Mouse (Mus musculus) regulatory T cell (primary cell): ENCODE measurements around the gene Rbks.
"Not testable (repeated sequence)": the region's sequence is repeated elsewhere in the genome, so short reads cannot be mapped to it uniquely, and the experiment has no call there.

Source experiments
- in situ Hi-C: fragments of 300-600 bp; cut with MboI, MseI; formaldehyde crosslinking; loops from one replicate; pipeline ENCODE4 v1.15.1; 2025; ENCODE audit warnings: high pct_unique_total_duplicates

Gene Rbks

DNA sequence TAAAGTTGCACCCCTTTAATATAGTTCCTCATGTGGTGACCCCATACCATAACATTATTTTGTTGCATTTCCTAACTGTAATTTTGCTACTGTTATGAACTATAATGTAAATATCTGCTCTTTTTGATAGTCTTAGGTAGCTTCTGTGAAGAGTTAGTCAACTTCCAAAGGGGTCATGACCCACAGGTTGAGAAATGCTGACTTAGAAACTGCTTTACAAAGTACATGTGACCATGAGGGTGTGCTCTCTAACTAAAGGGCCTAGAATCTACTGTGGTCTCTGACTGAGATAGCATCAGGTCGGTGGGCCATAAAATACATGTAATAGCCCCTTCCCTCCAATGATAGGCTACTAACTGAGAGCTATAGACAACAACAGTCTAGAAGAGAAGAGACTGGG is 19.4 kb downstream of the Rbks start:
- in situ Hi-C loops, result no loop called here

GRCm38 (mm10) chr5:31673431-31673830 is 24.0 kb downstream of the Rbks start:
- in situ Hi-C loops, result no loop called here

DNA sequence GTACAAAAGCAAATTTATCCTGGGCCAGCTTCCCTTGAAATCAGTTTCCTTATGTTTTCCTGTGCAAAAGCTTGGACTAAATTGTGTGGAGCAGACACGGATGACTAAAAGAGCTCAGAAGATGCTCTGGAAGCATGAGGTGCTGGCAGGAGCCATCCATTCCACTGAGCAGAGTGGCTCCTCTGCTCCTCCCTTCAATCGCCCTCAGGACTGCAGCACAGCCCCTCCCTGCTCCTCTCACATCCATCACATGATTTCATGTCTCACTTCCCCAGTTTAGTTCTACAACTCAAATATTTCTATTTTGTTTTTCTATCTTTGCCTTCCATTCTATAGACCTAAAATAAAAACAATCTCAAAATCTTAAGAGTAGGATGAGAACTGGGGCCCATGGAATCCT is 26.3 kb downstream of the Rbks start:
- in situ Hi-C loops, result no loop called here

- in situ Hi-C loops, result no loop called here
Observed at GRCm38 (mm10) chr5:31669984-31670383, 27.4 kb downstream of the Rbks start.

DNA sequence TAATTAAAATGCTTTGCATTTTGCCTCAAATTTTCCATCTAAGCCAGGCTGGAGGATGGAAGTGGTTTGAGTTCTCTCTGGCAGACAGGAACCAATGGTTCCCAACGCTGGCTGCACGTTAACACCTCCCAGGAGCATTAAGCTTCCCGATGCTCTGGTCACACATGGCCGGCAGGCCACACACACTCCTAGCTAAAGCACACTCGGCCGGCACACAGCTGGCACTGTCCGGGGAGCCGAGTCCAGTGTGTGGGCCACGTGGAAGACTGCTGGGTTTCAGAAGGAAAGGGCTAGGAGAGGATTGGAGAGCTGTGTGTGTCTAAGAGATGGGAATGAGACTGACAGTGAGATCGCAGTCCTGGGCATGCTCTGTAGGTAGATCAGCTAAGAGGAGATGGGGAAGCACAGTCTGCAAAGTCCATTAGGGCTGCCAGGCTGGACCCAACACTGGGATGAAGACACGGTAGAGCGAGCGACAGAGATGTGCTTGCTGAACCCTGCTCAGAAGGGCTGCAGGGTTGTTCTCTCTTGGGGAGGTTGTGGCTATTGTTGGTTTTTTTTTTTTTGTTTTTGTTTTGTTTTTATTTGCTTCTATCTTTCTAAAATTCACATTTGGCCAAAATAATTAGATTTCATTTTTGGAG is 29.0 kb downstream of the Rbks start:
- in situ Hi-C loops, result no loop called here

DNA sequence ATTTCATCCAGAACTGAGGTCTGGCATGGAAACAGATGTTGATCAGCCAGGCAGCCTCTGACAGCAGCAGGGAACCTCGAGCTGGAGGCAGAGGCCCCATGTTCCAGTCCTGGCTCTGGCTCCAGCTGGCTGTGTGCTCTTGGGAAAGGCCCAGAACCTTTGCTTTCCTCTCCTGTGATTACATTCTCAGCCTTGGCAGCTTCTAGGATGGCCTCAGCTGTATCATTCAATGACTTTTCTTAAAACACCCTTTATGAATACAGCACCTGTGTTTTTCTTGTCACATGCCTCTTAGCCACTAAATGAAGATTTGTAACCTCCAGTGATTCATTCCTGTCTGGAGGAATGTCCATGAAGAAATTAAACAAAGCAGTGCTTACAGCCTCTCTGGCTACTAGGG is 31.3 kb downstream of the Rbks start:
- in situ Hi-C loops, result no loop called here

GRCm38 (mm10) chr5:31655688-31656190 is 41.7 kb downstream of the Rbks start:
- in situ Hi-C loops, result no loop called here

DNA sequence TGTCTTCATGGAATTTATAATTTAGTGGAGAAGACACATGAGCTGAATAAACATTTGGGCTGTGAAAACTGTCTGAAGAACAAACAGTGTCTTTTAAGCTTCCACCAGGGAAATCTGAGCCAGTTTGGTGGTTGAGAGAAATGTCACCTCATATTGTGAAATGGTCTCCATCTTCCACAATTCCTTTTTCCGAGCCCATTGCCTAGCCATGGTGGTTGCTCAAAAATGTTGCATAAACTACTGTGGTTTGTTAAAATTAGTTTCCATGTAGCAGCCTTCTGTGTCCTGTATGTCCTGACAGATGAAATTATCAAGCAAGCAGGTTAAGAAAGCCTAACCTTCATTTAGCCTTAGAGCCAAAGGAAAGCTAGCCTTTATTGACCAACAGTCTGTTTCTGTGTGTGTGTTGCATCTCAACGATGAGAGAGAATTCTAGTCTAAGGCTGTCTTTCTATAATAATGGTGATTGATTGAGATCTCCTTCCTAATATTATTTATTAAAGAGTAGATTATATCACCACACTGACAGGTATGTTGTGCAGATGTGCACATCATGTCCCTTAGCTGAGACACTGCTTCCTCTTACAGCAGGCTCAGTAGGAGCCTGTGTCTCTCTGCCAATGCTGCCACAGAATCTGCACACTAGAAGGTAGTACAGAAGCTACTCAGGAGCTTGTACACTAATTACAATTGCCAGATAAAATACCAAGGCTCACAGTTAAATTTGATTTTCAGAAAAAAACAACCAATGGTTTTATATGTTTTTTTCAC is 46.7 kb downstream of the Rbks start:
- in situ Hi-C loops, result no loop called here

DNA sequence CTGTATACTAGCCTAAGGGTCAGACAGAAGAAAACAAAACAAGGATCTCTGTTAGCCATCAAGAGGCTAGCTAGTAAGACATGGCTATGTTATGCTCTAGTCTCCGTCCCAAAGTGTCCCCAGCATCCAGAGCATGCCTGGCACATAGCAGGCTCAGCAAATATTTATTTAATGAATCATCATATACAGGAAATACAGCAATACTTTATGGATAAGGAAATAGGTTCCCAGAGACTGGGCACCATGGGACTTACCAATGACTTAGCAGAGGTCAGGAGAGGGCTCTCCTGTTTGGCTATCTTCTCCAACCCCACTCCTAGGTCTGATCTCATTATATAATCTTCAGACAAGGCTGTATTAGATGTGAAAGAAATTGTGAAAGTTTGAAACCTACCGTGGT is 50.1 kb downstream of the Rbks start:
- in situ Hi-C loops, result no loop called here

GRCm38 (mm10) chr5:31646574-31646973 is 50.9 kb downstream of the Rbks start:
- in situ Hi-C loops, result no loop called here

DNA sequence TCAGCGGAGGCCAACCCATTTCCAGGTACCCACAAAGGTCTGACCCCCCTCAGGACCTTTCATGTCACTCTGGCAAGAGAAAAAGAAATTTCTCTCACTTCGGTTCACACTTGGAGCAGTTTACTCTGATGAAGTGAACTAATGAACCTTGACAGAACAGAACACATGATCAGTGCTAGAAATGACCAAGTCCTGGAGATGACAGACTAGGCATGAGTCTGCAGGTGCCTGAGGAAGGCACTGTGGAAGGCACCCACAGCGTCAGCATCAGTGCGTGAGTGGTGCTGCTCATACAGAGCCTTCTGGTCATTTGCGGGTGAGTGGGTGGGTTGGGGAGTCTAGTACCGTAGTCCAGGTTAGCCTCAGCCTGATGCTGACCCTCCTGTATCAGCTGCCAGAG is 51.6 kb downstream of the Rbks start:
- in situ Hi-C loops, result no loop called here

DNA sequence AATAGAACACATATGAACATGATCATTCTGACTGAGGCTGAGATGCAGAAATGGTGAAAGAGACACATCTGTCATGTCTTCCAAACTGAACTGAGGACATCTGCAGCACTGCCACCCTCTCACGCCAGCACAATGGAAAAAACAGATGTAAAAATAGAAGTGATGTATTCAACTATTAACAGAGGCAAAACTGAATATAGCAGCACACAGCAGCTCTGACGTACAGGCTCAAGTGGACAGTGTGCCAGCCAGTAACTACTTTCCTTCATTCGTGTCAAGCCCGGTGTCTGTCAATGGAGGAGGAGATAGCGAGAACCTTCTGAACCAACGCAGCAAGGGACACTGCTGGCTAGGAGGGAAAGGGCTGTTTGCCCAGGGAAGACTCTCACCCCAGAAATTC is 52.6 kb downstream of the Rbks start:
- in situ Hi-C loops, result no loop called here

- in situ Hi-C loops, result no loop called here
Observed at GRCm38 (mm10) chr5:31644272-31644671, 53.2 kb downstream of the Rbks start.

GRCm38 (mm10) chr5:31642300-31642699 is 55.1 kb downstream of the Rbks start:
- in situ Hi-C loops, result no loop called here

GRCm38 (mm10) chr5:31640542-31640941 is 56.9 kb downstream of the Rbks start:
- in situ Hi-C loops, result no loop called here

- in situ Hi-C loops, result no loop called here
Observed at GRCm38 (mm10) chr5:31636636-31637253, 60.7 kb downstream of the Rbks start.

DNA sequence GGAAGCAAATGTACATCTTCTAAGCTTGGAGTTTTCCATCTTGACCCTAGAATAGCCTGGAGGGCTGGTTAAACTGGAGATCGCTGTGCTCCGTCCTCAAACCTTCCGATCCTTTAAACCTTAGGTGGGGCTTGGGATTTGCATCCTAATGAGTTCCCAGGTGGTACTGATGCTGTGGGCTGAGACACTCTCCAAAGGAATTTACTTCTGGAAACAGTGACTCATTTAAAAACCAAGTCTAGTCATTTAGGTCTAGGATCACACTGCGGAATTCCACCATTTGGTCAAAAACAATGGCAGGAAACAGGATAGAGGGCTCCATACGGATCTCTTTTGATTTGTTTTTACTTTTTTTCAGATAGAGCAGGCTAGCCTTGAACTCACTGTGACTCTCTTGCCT is 62.7 kb downstream of the Rbks start:
- in situ Hi-C loops, result no loop called here

GRCm38 (mm10) chr5:31634161-31634560 is 63.3 kb downstream of the Rbks start:
- in situ Hi-C loops, result no loop called here

- in situ Hi-C loops, result not testable (repeated sequence)
Observed at GRCm38 (mm10) chr5:31631169-31631568, 66.3 kb downstream of the Rbks start.

GRCm38 (mm10) chr5:31630064-31630463 is 67.4 kb downstream of the Rbks start:
- in situ Hi-C loops, result no loop called here

- in situ Hi-C loops, result no loop called here
Observed at GRCm38 (mm10) chr5:31628555-31628954, 68.9 kb downstream of the Rbks start.

- in situ Hi-C loops, result no loop called here
Observed at GRCm38 (mm10) chr5:31627562-31628526, 69.6 kb downstream of the Rbks start.
